Mouse (Mus musculus): Measurements from ENCODE around the gene Celf2. TPM values are rescaled to one million over a fixed set of nuclear protein-coding genes. Genes with fewer than 3 reads are reported as not detected.

Gene Celf2
- total RNA-seq, 1 experiment: 3.7 TPM

DNA sequence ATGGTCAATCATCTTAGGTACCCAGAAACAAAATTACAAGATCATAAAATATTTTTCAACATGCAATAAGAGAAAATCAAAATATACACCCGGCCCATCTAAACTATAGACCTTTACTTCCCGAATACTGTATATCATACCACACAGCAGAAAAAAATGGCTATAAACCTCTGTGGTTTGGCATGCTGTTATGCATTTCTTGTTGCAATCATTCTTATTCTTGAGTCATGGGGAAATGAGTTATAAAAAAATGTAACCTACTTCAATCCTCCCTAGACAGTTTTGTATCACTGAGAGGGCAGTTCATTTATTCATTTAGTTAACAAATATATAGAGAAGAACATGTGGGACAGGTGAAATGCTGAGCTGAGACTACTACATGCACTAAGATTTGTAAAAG, 291.3 kb downstream of the Celf2 start:
- in situ Hi-C loops (cut with MboI; ENCODE audit: low sequenced_read_pairs in 2 of 2, unreplicated experiment in 2 of 2): no loop called here
- no peak for DNase-seq (ENCODE audit: low read depth, low spot score)
- H3K9me3 ChIP-seq (ENCODE audit: control insufficient read depth, insufficient read depth, low read depth, low read length): no peaks in the 10 kb centered on the region
- H3K36me3 ChIP-seq (ENCODE audit: control insufficient read depth, insufficient read depth, low read length, poor library complexity, severe bottlenecking): no peaks in the 10 kb centered on the region
- no peak for TF ChIP-seq HCFC1 (IDR thresholded peaks at IDR 0.05; ENCODE audit: borderline replicate concordance, insufficient read depth, low read length)
- TF ChIP-seq MAFK (IDR thresholded peaks at IDR 0.05; ENCODE audit: insufficient read depth, low read depth, low read length): no peak
- no peak for TF ChIP-seq ZNF384 (IDR thresholded peaks at IDR 0.05; ENCODE audit: low read depth, low read length)
- TF ChIP-seq CHD2 (IDR thresholded peaks at IDR 0.05; ENCODE audit: low read depth, low read length): no peak
- no peak for TF ChIP-seq ZC3H11A (IDR thresholded peaks at IDR 0.05; ENCODE audit: borderline replicate concordance, low read depth, low read length)
- no peak overlapping the region for H3K9ac ChIP-seq (ENCODE audit: insufficient read depth, low read depth, low read length, poor library complexity, severe bottlenecking)
- H3K27ac ChIP-seq (ENCODE audit: insufficient read depth, low read depth, low read length, poor library complexity, severe bottlenecking): no peak overlapping the region
- H3K4me1 ChIP-seq (ENCODE audit: control insufficient read depth in 2 of 2, insufficient read depth in 2 of 2, low read length in 2 of 2, poor library complexity in 1 of 2): no peaks in the 10 kb centered on the region
- H3K4me3 ChIP-seq (ENCODE audit: insufficient read depth in 1 of 2, low read depth in 1 of 2, low read length in 2 of 2, poor library complexity in 1 of 2, severe bottlenecking in 1 of 2): no peak overlapping the region

DNA sequence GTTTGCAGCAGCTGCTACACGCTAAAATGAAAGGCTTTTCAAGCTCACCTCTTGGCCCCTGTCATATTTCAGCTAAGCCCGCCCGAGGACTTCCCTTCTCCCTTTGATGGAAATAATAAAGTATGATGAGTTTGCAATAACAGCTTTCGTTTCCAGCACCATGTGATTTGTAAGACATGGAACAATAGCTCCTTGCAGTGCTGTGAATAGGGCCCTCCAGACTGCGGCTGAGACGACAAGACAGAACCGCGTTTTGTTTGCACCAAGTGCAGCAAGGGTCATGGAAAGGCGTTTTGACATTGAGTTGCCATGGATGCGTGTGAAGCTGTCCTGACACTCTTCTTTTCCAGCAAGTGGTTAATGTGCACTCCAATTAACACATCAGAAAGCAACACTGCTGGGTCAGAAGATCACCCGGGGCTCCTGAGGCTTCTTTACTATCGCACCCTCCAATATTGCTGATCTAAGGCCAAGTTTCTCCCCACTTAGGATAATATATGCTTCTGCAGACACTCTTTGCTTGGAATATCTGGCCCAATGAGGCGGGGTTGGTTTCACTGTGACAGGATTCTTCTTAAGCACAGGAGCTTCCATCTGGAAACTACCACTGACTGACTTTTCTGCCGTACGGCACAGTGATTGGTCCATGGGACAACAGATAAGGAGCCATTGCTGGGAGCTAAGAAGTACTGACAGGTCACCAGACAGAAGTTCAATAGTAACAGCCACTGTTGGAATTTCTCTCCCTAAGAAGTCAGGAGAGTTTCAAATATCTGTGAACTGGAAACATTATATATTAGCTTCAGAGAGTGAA, 301.5 kb downstream of the Celf2 start:
- no peak for DNase-seq (ENCODE audit: low read depth, low spot score)
- no peak overlapping the region for H3K9ac ChIP-seq (ENCODE audit: insufficient read depth, low read depth, low read length, poor library complexity, severe bottlenecking)
- H3K9me3 ChIP-seq (ENCODE audit: control insufficient read depth, insufficient read depth, low read depth, low read length): no peaks in the 10 kb centered on the region
- H3K27ac ChIP-seq (ENCODE audit: insufficient read depth, low read depth, low read length, poor library complexity, severe bottlenecking): no peak overlapping the region
- H3K4me1 ChIP-seq (ENCODE audit: control insufficient read depth in 2 of 2, insufficient read depth in 2 of 2, low read length in 2 of 2, poor library complexity in 1 of 2): no peaks in the 10 kb centered on the region
- no peaks in the 10 kb centered on the region for H3K36me3 ChIP-seq (ENCODE audit: control insufficient read depth, insufficient read depth, low read length, poor library complexity, severe bottlenecking)
- no peak overlapping the region for H3K4me3 ChIP-seq (ENCODE audit: insufficient read depth in 1 of 2, low read depth in 1 of 2, low read length in 2 of 2, poor library complexity in 1 of 2, severe bottlenecking in 1 of 2)
- in situ Hi-C loops (cut with MboI; ENCODE audit: low sequenced_read_pairs in 2 of 2, unreplicated experiment in 2 of 2): no loop called here
- no peak for TF ChIP-seq CHD2 (IDR thresholded peaks at IDR 0.05; ENCODE audit: low read depth, low read length)
- no peak for TF ChIP-seq ZC3H11A (IDR thresholded peaks at IDR 0.05; ENCODE audit: borderline replicate concordance, low read depth, low read length)
- TF ChIP-seq MAFK (IDR thresholded peaks at IDR 0.05; ENCODE audit: insufficient read depth, low read depth, low read length): no peak
- TF ChIP-seq ZNF384 (IDR thresholded peaks at IDR 0.05; ENCODE audit: low read depth, low read length): no peak
- TF ChIP-seq HCFC1 (IDR thresholded peaks at IDR 0.05; ENCODE audit: borderline replicate concordance, insufficient read depth, low read length): no peak

DNA sequence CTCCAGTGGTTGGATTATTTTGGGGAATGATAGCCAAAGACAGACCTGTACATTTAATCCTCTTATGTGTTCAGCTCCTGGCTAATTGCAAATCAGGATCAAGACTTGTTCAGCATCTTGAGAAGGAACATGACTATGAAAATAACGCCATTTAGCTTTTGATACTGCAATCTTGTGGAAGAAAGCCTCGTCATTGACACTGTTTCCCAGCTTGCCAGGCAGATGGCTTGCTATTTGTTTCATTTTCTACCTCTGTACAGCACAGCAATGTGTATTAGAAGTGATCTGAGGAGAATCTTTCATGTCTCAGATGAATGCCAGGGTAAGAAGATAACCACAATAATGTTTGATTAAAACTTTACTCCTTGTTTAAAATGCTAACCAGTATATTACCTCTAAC, 315.9 kb downstream of the Celf2 start:
- no peak overlapping the region for H3K4me3 ChIP-seq (ENCODE audit: insufficient read depth in 1 of 2, low read depth in 1 of 2, low read length in 2 of 2, poor library complexity in 1 of 2, severe bottlenecking in 1 of 2)
- in situ Hi-C loops (cut with MboI; ENCODE audit: low sequenced_read_pairs in 2 of 2, unreplicated experiment in 2 of 2): no loop called here
- H3K4me1 ChIP-seq (ENCODE audit: control insufficient read depth in 2 of 2, insufficient read depth in 2 of 2, low read length in 2 of 2, poor library complexity in 1 of 2): no peaks in the 10 kb centered on the region
- DNase-seq (ENCODE audit: low read depth, low spot score): no peak
- H3K27ac ChIP-seq (ENCODE audit: insufficient read depth, low read depth, low read length, poor library complexity, severe bottlenecking): no peak overlapping the region
- H3K36me3 ChIP-seq (ENCODE audit: control insufficient read depth, insufficient read depth, low read length, poor library complexity, severe bottlenecking): no peaks in the 10 kb centered on the region
- no peak for TF ChIP-seq HCFC1 (IDR thresholded peaks at IDR 0.05; ENCODE audit: borderline replicate concordance, insufficient read depth, low read length)
- TF ChIP-seq MAFK (IDR thresholded peaks at IDR 0.05; ENCODE audit: insufficient read depth, low read depth, low read length): no peak
- TF ChIP-seq ZC3H11A (IDR thresholded peaks at IDR 0.05; ENCODE audit: borderline replicate concordance, low read depth, low read length): no peak
- TF ChIP-seq CHD2 (IDR thresholded peaks at IDR 0.05; ENCODE audit: low read depth, low read length): no peak
- TF ChIP-seq ZNF384 (IDR thresholded peaks at IDR 0.05; ENCODE audit: low read depth, low read length): no peak
- H3K9ac ChIP-seq (ENCODE audit: insufficient read depth, low read depth, low read length, poor library complexity, severe bottlenecking): no peak overlapping the region
- no peaks in the 10 kb centered on the region for H3K9me3 ChIP-seq (ENCODE audit: control insufficient read depth, insufficient read depth, low read depth, low read length)

DNA sequence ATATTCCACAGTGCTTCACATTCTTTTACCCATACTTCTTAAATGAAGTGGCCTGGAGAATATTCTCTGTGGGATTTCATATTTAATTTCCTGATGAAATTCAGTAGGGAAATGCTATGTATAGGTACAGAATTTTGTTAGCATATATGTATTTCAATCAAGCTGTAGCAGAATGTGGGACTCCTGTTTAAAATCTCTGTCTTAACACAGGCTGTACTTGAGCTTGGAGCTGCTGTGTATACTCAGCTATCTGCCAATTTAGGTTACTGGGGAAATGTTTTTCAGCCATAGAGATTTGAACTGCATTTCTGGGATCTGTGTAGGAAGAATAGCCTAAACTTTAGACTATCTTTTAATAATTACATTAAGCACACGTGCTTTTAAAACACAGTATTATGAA, 330.2 kb downstream of the Celf2 start:
- in situ Hi-C loops (cut with MboI; ENCODE audit: low sequenced_read_pairs in 2 of 2, unreplicated experiment in 2 of 2): no loop called here
- H3K27ac ChIP-seq (ENCODE audit: insufficient read depth, low read depth, low read length, poor library complexity, severe bottlenecking): no peak overlapping the region
- DNase-seq (ENCODE audit: low read depth, low spot score): no peak
- no peaks in the 10 kb centered on the region for H3K9me3 ChIP-seq (ENCODE audit: control insufficient read depth, insufficient read depth, low read depth, low read length)
- no peak overlapping the region for H3K9ac ChIP-seq (ENCODE audit: insufficient read depth, low read depth, low read length, poor library complexity, severe bottlenecking)
- no peak overlapping the region for H3K4me3 ChIP-seq (ENCODE audit: insufficient read depth in 1 of 2, low read depth in 1 of 2, low read length in 2 of 2, poor library complexity in 1 of 2, severe bottlenecking in 1 of 2)
- TF ChIP-seq ZNF384 (IDR thresholded peaks at IDR 0.05; ENCODE audit: low read depth, low read length) (no peak), CHD2 (IDR thresholded peaks at IDR 0.05; ENCODE audit: low read depth, low read length) (no peak), ZC3H11A (IDR thresholded peaks at IDR 0.05; ENCODE audit: borderline replicate concordance, low read depth, low read length) (no peak), HCFC1 (IDR thresholded peaks at IDR 0.05; ENCODE audit: borderline replicate concordance, insufficient read depth, low read length) (no peak), MAFK (IDR thresholded peaks at IDR 0.05; ENCODE audit: insufficient read depth, low read depth, low read length) (no peak)
- H3K4me1 ChIP-seq (ENCODE audit: control insufficient read depth in 2 of 2, insufficient read depth in 2 of 2, low read length in 2 of 2, poor library complexity in 1 of 2): no peaks in the 10 kb centered on the region
- no peaks in the 10 kb centered on the region for H3K36me3 ChIP-seq (ENCODE audit: control insufficient read depth, insufficient read depth, low read length, poor library complexity, severe bottlenecking)

Data from ES-E14 (cell line).